Mouse (Mus musculus) kidney, postnatal 0 days (tissue): Measurements from ENCODE around the gene Pmm1. TPM values are rescaled to one million over a fixed set of nuclear protein-coding genes. Genes with fewer than 3 reads are reported as not detected.
A peak's percentile ranks its signal among the peaks of the same experiment; 100 is the strongest.

Experiments
- ATAC-seq: fragments of 200-750 bp; cut with Nextera tagmentation; replicated peaks from 2 replicates; pipeline ENCODE4 v1.8.0; 2017; ENCODE audit warnings: low read depth, moderate number of reproducible peaks, moderate TSS enrichment, moderate library complexity; ENCODE audit not compliant: low FRiP score
- DNase-seq: peaks from one replicate; pipeline ENCODE4 v3.0.0-alpha.2; 2016; ENCODE audit warnings: low spot score
- H3K27ac ChIP-seq: fragments of 300-500 bp; sonication (generic); 2 replicates; pipeline ENCODE4 v1.5.1; 2014; ENCODE audit warnings: mild to moderate bottlenecking
- H3K27me3 ChIP-seq: fragments of 300-500 bp; sonication (generic); 2 replicates; pipeline ENCODE4 v1.6.1; 2014; ENCODE audit warnings: low read length, mixed read lengths; ENCODE audit not compliant: insufficient read depth
- H3K36me3 ChIP-seq: fragments of 300-500 bp; sonication (generic); 2 replicates; pipeline ENCODE4 v1.6.1; 2014; ENCODE audit warnings: low read length, mixed read lengths; ENCODE audit not compliant: insufficient read depth
- H3K4me1 ChIP-seq: fragments of 300-500 bp; sonication (generic); replicated peaks from 2 replicates; pipeline ENCODE4 v1.6.1; 2014; ENCODE audit warnings: antibody characterized with exemption, low read length, mixed read lengths; ENCODE audit not compliant: insufficient read depth
- H3K4me2 ChIP-seq: fragments of 300-500 bp; sonication (generic); 2 replicates; pipeline ENCODE4 v1.6.1; 2014; ENCODE audit warnings: mild to moderate bottlenecking, low read length, moderate library complexity, mixed read lengths
- H3K4me3 ChIP-seq: fragments of 300-500 bp; sonication (generic); replicated peaks from 2 replicates; pipeline ENCODE4 v1.5.1; 2014; ENCODE audit warnings: low read depth, low read length
- H3K9ac ChIP-seq: fragments of 300-500 bp; sonication (generic); 2 replicates; pipeline ENCODE4 v1.6.1; 2014; ENCODE audit warnings: low read depth, low read length
- H3K9me3 ChIP-seq: fragments of 300-500 bp; sonication (generic); replicated peaks from 2 replicates; pipeline ENCODE4 v1.6.1; 2016; ENCODE audit warnings: low read length, inconsistent platforms, mixed read lengths
- CTCF ChIP-seq: IDR thresholded peaks from 2 replicates; pipeline ENCODE4 v1.5.1; 2016; ENCODE audit warnings: antibody characterized with exemption, low read depth, mild to moderate bottlenecking, moderate library complexity
- WGBS: fragments of 180-500 bp; shearing (Covaris S2); extraction: QIAGEN DNeasy Blood & Tissue Kit; methylation state at CpG from one replicate; pipeline ENCODE4 v1.1.7; 2014; 5-methylcytosine and 5-hydroxymethylcytosine counted together
- polyA plus RNA-seq: library from polyadenylated mRNA; unstranded; fragments of >200 nt; fragmentation: Nextera tagmentation; extraction: Ambion mirVana; gene quantifications from 2 replicates; pipeline ENCODE4 v1.2.1, GENCODE M21; 2015

Gene Pmm1
- polyA plus RNA-seq, 1 experiment from 2014 or later: 27.1 TPM

DNA sequence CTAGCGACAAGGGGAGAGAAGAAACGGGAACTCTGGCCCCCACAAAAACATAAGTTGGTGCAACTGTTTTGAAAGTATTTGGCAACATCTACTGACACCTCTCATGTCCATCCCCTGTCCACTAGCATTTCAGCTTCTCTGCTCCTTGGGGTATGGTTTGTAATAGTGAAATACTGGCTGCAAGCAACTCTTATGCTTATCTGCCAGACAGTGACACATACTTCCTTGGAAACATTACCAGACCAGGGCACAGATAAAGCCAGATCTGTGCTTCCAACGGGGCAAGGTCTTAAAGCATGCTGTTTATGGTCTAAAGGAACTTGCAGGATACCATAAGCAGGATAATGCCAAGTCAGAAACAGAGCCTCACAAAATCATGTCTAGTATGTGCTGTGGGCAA is 1.8 kb downstream of the Pmm1 start:
- H3K27me3 ChIP-seq: no peaks in the 10 kb centered on the region
- ATAC-seq (no peak), DNase-seq (no peak)
- H3K27ac ChIP-seq: no peak overlapping the region
- peaks cover 10% of the 10 kb centered on the region; the same call in 1 of the 2 replicates for H3K36me3 ChIP-seq
- no peak overlapping the region for H3K4me2 ChIP-seq
- H3K4me1 ChIP-seq: no peaks in the 10 kb centered on the region; the same call in 1 of the 2 replicates
- no peak overlapping the region for H3K9ac ChIP-seq
- no peak overlapping the region for H3K4me3 ChIP-seq
- TF ChIP-seq CTCF: no peak
- WGBS: 77% methylated on average over 3 of the region's 3 CpGs
- no peaks in the 10 kb centered on the region for H3K9me3 ChIP-seq

GRCm38 (mm10) chr15:81957598-81957997 is 3.1 kb downstream of the Pmm1 start:
- no peak overlapping the region for H3K27ac ChIP-seq
- ATAC-seq (no peak), DNase-seq (no peak)
- H3K27me3 ChIP-seq: no peaks in the 10 kb centered on the region
- 86% methylated on average over 11 of the region's 11 CpGs for WGBS
- no peak overlapping the region for H3K4me3 ChIP-seq
- H3K36me3 ChIP-seq: peaks cover 12% of the 10 kb centered on the region; the same call in 1 of the 2 replicates
- H3K9me3 ChIP-seq: no peaks in the 10 kb centered on the region
- H3K4me2 ChIP-seq: no peak overlapping the region
- H3K9ac ChIP-seq: no peak overlapping the region
- no peaks in the 10 kb centered on the region; the same call in 1 of the 2 replicates for H3K4me1 ChIP-seq
- TF ChIP-seq CTCF: no peak

GRCm38 (mm10) chr15:81956457-81956856 is 4.3 kb downstream of the Pmm1 start:
- Histone ChIP-seq H3K27ac (no peak overlapping the region), H3K4me2 (no peak overlapping the region), H3K4me3 (no peak overlapping the region), H3K9ac (no peak overlapping the region), H3K4me1 (no peaks in the 10 kb centered on the region; the same call in 1 of the 2 replicates), H3K36me3 (peaks cover 19% of the 10 kb centered on the region; the same call in 1 of the 2 replicates), H3K27me3 (no peaks in the 10 kb centered on the region), H3K9me3 (no peaks in the 10 kb centered on the region)
- WGBS: 66% methylated on average over 8 of the region's 8 CpGs
- ATAC-seq (no peak), DNase-seq (peak; percentile 65)
- peak; percentile 93 for TF ChIP-seq CTCF

- Histone ChIP-seq H3K27me3 (no peaks in the 10 kb centered on the region), H3K36me3 (peaks cover 19% of the 10 kb centered on the region; the same call in 1 of the 2 replicates), H3K4me2 (no peak overlapping the region), H3K4me3 (no peak overlapping the region), H3K27ac (no peak overlapping the region), H3K4me1 (no peaks in the 10 kb centered on the region; the same call in 1 of the 2 replicates), H3K9me3 (no peaks in the 10 kb centered on the region), H3K9ac (no peak overlapping the region)
- no peak for TF ChIP-seq CTCF
- DNase-seq (no peak), ATAC-seq (no peak)
- WGBS: 86% methylated on average over 15 of the region's 15 CpGs
These were observed 5.3 kb downstream of the Pmm1 start for GRCm38 (mm10) chr15:81955414-81955813.

DNA sequence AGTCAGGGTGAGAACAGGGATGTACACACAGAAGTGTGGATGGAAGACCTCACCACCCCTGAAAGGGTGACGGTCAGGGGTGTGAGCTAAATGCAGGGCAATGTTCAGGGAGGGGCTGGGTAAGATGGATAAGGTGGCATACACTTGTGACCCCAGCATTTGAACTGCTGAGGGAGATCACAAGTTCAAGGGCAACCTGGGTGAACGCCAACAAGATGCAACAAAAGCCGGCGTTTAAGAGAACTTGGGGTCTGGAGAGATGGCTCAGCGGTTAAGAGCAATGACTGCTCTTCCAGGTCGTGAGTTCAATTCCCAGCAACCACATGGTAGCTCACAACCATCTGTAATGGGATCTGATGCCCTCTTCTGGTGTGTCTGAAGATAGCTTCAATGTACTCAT is 6.0 kb downstream of the Pmm1 start:
- H3K36me3 ChIP-seq: peaks cover 19% of the 10 kb centered on the region; the same call in 1 of the 2 replicates
- H3K9me3 ChIP-seq: no peaks in the 10 kb centered on the region
- no peak for TF ChIP-seq CTCF
- ATAC-seq: no peak
- H3K27ac ChIP-seq: no peak overlapping the region
- no peaks in the 10 kb centered on the region for H3K4me1 ChIP-seq
- H3K9ac ChIP-seq: no peak overlapping the region
- DNase-seq: no peak
- H3K4me3 ChIP-seq: no peak overlapping the region
- 88% methylated on average over 6 of the region's 6 CpGs for WGBS
- H3K27me3 ChIP-seq: no peaks in the 10 kb centered on the region
- no peak overlapping the region for H3K4me2 ChIP-seq

- Histone ChIP-seq H3K9me3 (no peaks in the 10 kb centered on the region), H3K4me1 (no peaks in the 10 kb centered on the region), H3K27ac (no peak overlapping the region), H3K27me3 (no peaks in the 10 kb centered on the region), H3K36me3 (peaks cover 19% of the 10 kb centered on the region; the same call in 1 of the 2 replicates), H3K9ac (no peak overlapping the region), H3K4me3 (no peak overlapping the region), H3K4me2 (no peak overlapping the region)
- no peak for TF ChIP-seq CTCF
- ATAC-seq (no peak), DNase-seq (no peak)
- 89% methylated on average over 9 of the region's 9 CpGs for WGBS
These were observed 6.6 kb downstream of the Pmm1 start for GRCm38 (mm10) chr15:81954151-81954583.

DNA sequence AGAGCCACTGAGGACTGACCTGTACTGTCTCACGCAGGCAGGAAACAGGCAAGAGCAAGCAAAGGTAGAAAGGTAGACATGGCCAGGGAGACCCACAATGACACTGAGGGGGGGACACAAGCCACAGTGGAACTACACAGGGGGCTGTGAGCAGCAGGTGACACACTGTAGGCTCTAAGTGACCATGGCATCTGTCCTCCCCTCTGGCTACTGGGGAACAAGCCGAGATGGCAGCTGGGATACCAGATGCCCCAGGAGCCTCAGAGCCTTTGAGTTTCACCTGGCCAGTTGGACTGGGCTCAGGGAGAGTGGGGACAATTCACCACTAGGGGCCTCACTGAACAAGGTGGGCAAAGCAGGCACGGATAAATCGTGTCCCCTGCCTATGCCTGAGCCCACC is 8.4 kb downstream of the Pmm1 start:
- no peak overlapping the region for H3K27ac ChIP-seq
- DNase-seq (no peak), ATAC-seq (no peak)
- peaks cover 19% of the 10 kb centered on the region; the same call in 1 of the 2 replicates for H3K36me3 ChIP-seq
- no peak for TF ChIP-seq CTCF
- no peak overlapping the region for H3K4me2 ChIP-seq
- no peak overlapping the region for H3K4me3 ChIP-seq
- H3K9ac ChIP-seq: no peak overlapping the region
- H3K4me1 ChIP-seq: no peaks in the 10 kb centered on the region
- WGBS: 85% methylated on average over 4 of the region's 4 CpGs
- no peaks in the 10 kb centered on the region for H3K9me3 ChIP-seq
- no peaks in the 10 kb centered on the region for H3K27me3 ChIP-seq
